Mouse (Mus musculus) spleen, embryonic (tissue): ENCODE data around the gene Hapln3.

Experiments used
- CTCF ChIA-PET: fragments of 350-600 bp; sonication (Branson Sonifier 250); formaldehyde crosslinking; loops from one replicate; lab custom pipeline; 2022; lab: Charles Lee

Hapln3 gene

GRCm38 (mm10) chr7:79079212-79079611 is 51.6 kb downstream of the Hapln3 start:
- CTCF ChIA-PET = no interaction called here

GRCm38 (mm10) chr7:79068231-79068630 is 62.6 kb downstream of the Hapln3 start:
- CTCF ChIA-PET = no interaction called here

- CTCF ChIA-PET = interaction anchor here (0.6 kb wide), 1 partner anchor 25 kb away, joined by 4 read pairs; no protein-coding TSS in a partner anchor
These were observed 63.4 kb downstream of the Hapln3 start for GRCm38 (mm10) chr7:79067466-79067865.
